Mouse (Mus musculus) heart, adult 2 months (tissue): ENCODE measurements around the gene Ap5b1. TPM values are rescaled to one million over a fixed set of nuclear protein-coding genes. Genes with fewer than 3 reads are reported as not detected.
A peak's percentile ranks its signal among the peaks of the same experiment; 100 is the strongest.

Source experiments
- DNase-seq, 2 experiments: peaks; one replicate each; pipeline ENCODE4 v3.0.0; 2021
- H3K27ac ChIP-seq: fragments of 200-600 bp; 2 replicates; pipeline ENCODE4 v1.8.1; 2022
- H3K27me3 ChIP-seq: fragments of 200-500 bp; 2 replicates; pipeline ENCODE4 v1.6.1; 2012; ENCODE audit warnings: mild to moderate bottlenecking, low read length, inconsistent platforms, mixed read lengths; ENCODE audit not compliant: control insufficient read depth, insufficient read depth
- H3K36me3 ChIP-seq: fragments of 200-500 bp; 2 replicates; pipeline ENCODE4 v1.6.1; 2012; ENCODE audit warnings: low read length, inconsistent platforms; ENCODE audit not compliant: control insufficient read depth, insufficient read depth
- H3K4me1 ChIP-seq: fragments of 200-500 bp; 2 replicates; pipeline ENCODE4 v1.6.1; 2011; ENCODE audit warnings: low read length; ENCODE audit not compliant: control insufficient read depth, insufficient read depth
- H3K4me3 ChIP-seq: fragments of 200-600 bp; 2 replicates; pipeline ENCODE4 v1.8.1; 2022
- H3K79me2 ChIP-seq: fragments of 200-500 bp; replicated peaks from 2 replicates; pipeline ENCODE4 v1.6.1; 2012; ENCODE audit warnings: mild to moderate bottlenecking, inconsistent platforms, low read length, moderate library complexity, mixed read lengths; ENCODE audit not compliant: control insufficient read depth, insufficient read depth
- H3K9ac ChIP-seq: fragments of 200-500 bp; 2 replicates; pipeline ENCODE4 v1.6.1; 2012; ENCODE audit warnings: low read depth, mild to moderate bottlenecking, control low read depth, inconsistent platforms, low read length, mixed read lengths
- CTCF ChIP-seq: fragments of 200-600 bp; IDR thresholded peaks from 2 replicates; pipeline ENCODE4 v1.8.1; 2022; ENCODE audit warnings: antibody characterized with exemption, mild to moderate bottlenecking, moderate library complexity
- EP300 ChIP-seq: fragments of 200-500 bp; IDR thresholded peaks from 2 replicates; pipeline ENCODE4 v1.6.1; 2011; ENCODE audit warnings: low read depth, low read length, control low read depth; ENCODE audit not compliant: insufficient read depth
- POLR2A ChIP-seq: fragments of 200-500 bp; IDR thresholded peaks from 2 replicates; pipeline ENCODE4 v1.6.1; 2011; ENCODE audit warnings: mild to moderate bottlenecking, low read depth, low read length, control low read depth; ENCODE audit not compliant: insufficient read depth
- WGBS: fragments of 180-500 bp; shearing (Covaris S2); methylation state at CpG from one replicate; pipeline ENCODE4 v1.1.7; 2018; 5-methylcytosine and 5-hydroxymethylcytosine counted together
- intact Hi-C: fragments of 180-260 bp; cut with DNase I; formaldehyde crosslinking; loops from one replicate; pipeline ENCODE4 v1.15.1; 2025
- polyA plus RNA-seq: library from polyadenylated mRNA; depleted of rRNA; stranded (reverse); fragments of >200 nt; gene quantifications from 2 replicates; pipeline ENCODE4 v1.2.3, GENCODE M21; 2012; rRNA removed
- total RNA-seq, 2 experiments: library from RNA; stranded (reverse); gene quantifications; 2 replicates each; pipeline ENCODE4 v1.2.3; 2021

Gene Ap5b1
- total and polyA plus RNA-seq, 3 experiments, result 3.0 to 3.3 (median 3.1) TPM

- peak within 1 kb of the TSS; percentile 87 for H3K4me3 ChIP-seq
- intact Hi-C loops, result loop anchor here (2.0 to 5.0 kb wide), 5 partner anchors 27 to 118 kb away; partner anchors contain the start of genes Ap5b1, Ehbp1l1, Fam89b and Map3k11
- 1% methylated on average over 54 of the region's 55 CpGs for WGBS
- H3K9ac ChIP-seq, result peak within 1 kb of the TSS; percentile 84
- H3K4me1 ChIP-seq, result peaks cover 5% of the 10 kb centered on the region
- H3K36me3 ChIP-seq, result no peaks in the 10 kb centered on the region
- peak; percentile 62; the same call in 1 of the 2 replicates for TF ChIP-seq EP300
- TF ChIP-seq CTCF, result peak; percentile 40
- TF ChIP-seq POLR2A, result peak; percentile 82
- H3K27me3 ChIP-seq, result no peaks in the 10 kb centered on the region
- peak within 1 kb of the TSS; percentile 98 for H3K27ac ChIP-seq
- H3K79me2 ChIP-seq, result no peaks in the 10 kb centered on the region
- DNase-seq, result peak; percentile 95
These were observed 42.0 kb downstream of the Ap5b1 start, which contains the start of gene Kat5 for GRCm38 (mm10) chr19:5609547-5610404. Gene Kat5, minus strand, starts transcription at chr19:5610237.

- intact Hi-C loops, result loop anchor here (2.0 to 5.0 kb wide), 3 partner anchors 51 to 115 kb away; partner anchors contain the start of genes Ehbp1l1, Fam89b, Map3k11 and Pcnx3
- no peak overlapping the region for H3K4me3 ChIP-seq
- 79% methylated on average over 1 of the region's 1 CpGs for WGBS
- H3K79me2 ChIP-seq, result no peaks in the 10 kb centered on the region
- H3K27ac ChIP-seq, result no peak overlapping the region
- DNase-seq, result no peak
- H3K36me3 ChIP-seq, result no peaks in the 10 kb centered on the region
- no peak overlapping the region for H3K9ac ChIP-seq
- peaks cover 5% of the 10 kb centered on the region for H3K4me1 ChIP-seq
- TF ChIP-seq POLR2A (no peak), CTCF (peak; percentile 25), EP300 (no peak)
- no peaks in the 10 kb centered on the region for H3K27me3 ChIP-seq
These were observed 44.1 kb downstream of the Ap5b1 start for GRCm38 (mm10) chr19:5611973-5612372.

- 53% methylated on average over 3 of the region's 3 CpGs for WGBS
These were observed 45.1 kb downstream of the Ap5b1 start for GRCm38 (mm10) chr19:5612762-5613411.

GRCm38 (mm10) chr19:5614953-5615352, 47.1 kb downstream of the Ap5b1 start:
- no peak for DNase-seq
- intact Hi-C loops, result loop anchor here (5.0 kb wide), 2 partner anchors 72 to 112 kb away; partner anchors contain the start of genes Ehbp1l1, Fam89b, Map3k11 and Pcnx3
- H3K27me3 ChIP-seq, result no peaks in the 10 kb centered on the region
- 31% methylated on average over 2 of the region's 2 CpGs for WGBS
- no peak overlapping the region for H3K9ac ChIP-seq
- H3K4me1 ChIP-seq, result peaks cover 2% of the 10 kb centered on the region
- no peak for TF ChIP-seq POLR2A
- TF ChIP-seq EP300, result no peak
- no peak for TF ChIP-seq CTCF
- no peak overlapping the region for H3K4me3 ChIP-seq
- H3K36me3 ChIP-seq, result no peaks in the 10 kb centered on the region
- no peak overlapping the region for H3K27ac ChIP-seq
- H3K79me2 ChIP-seq, result no peaks in the 10 kb centered on the region

More at GRCm38 (mm10) chr19:5612762-5613411, 45.1 kb downstream of the Ap5b1 start:
- TF ChIP-seq EP300, result no peak
- no peak for TF ChIP-seq CTCF
- TF ChIP-seq POLR2A, result no peak
- Histone ChIP-seq H3K9ac (no peak overlapping the region), H3K79me2 (no peaks in the 10 kb centered on the region), H3K27ac (no peak overlapping the region), H3K27me3 (no peaks in the 10 kb centered on the region), H3K36me3 (no peaks in the 10 kb centered on the region), H3K4me3 (no peak overlapping the region), H3K4me1 (peaks cover 5% of the 10 kb centered on the region)
- no peak for DNase-seq
- intact Hi-C loops, result loop anchor here (5.0 kb wide), 2 partner anchors 74 to 114 kb away; partner anchors contain the start of genes Ehbp1l1, Fam89b, Map3k11 and Pcnx3

- WGBS, result 50% methylated on average over 4 of the region's 4 CpGs
- Histone ChIP-seq H3K79me2 (no peaks in the 10 kb centered on the region), H3K27ac (no peak overlapping the region), H3K4me3 (no peak overlapping the region), H3K36me3 (no peaks in the 10 kb centered on the region), H3K9ac (no peak overlapping the region), H3K27me3 (no peaks in the 10 kb centered on the region), H3K4me1 (no peaks in the 10 kb centered on the region)
- intact Hi-C loops, result no loop called here
- TF ChIP-seq EP300, result no peak
- no peak for TF ChIP-seq POLR2A
- no peak for TF ChIP-seq CTCF
- DNase-seq, result no peak
These were observed 52.2 kb downstream of the Ap5b1 start for GRCm38 (mm10) chr19:5620007-5620406.

Other genes with a start within 250 kb of the Ap5b1 start
- not detected for gene Catsper1, start 232.3 kb upstream of the Ap5b1 start, total RNA-seq
- 0.16 TPM in 1 of 2 replicates, not detected in the other for gene Catsper1, start 232.3 kb upstream of the Ap5b1 start, polyA plus RNA-seq
- gene Cst6, start 218.5 kb upstream of the Ap5b1 start, total RNA-seq, result 10 to 100 TPM; 10.9 to 16.8 TPM
- gene Cst6, start 218.5 kb upstream of the Ap5b1 start, polyA plus RNA-seq, result 5.7 and 10.4 TPM in 2 replicates
- gene Eif1ad, start 201.3 kb upstream of the Ap5b1 start, total RNA-seq, result 10 to 100 TPM; 16.3 to 19.5 TPM
- 18.5 and 28.1 TPM in 2 replicates for gene Eif1ad, start 201.3 kb upstream of the Ap5b1 start, polyA plus RNA-seq
- 100 to 1,000 TPM; 113 to 133 TPM for gene Banf1, start 200.9 kb upstream of the Ap5b1 start, total RNA-seq
- gene Banf1, start 200.9 kb upstream of the Ap5b1 start, polyA plus RNA-seq, result 148 and 173 TPM in 2 replicates
- 10 to 100 TPM; 47.3 to 51.8 TPM for gene Sart1, start 179.3 kb upstream of the Ap5b1 start, total RNA-seq
- gene Sart1, start 179.3 kb upstream of the Ap5b1 start, polyA plus RNA-seq, result 10.6 and 22.1 TPM in 2 replicates
- gene Tsga10ip, start 165.5 kb upstream of the Ap5b1 start, total RNA-seq, result under 1 TPM; 0.39 to 0.52 TPM
- gene Tsga10ip, start 165.5 kb upstream of the Ap5b1 start, polyA plus RNA-seq, result 0.08 TPM in 1 of 2 replicates, not detected in the other
- 100 to 1,000 TPM; 278 to 344 TPM for gene Drap1, start 143.0 kb upstream of the Ap5b1 start, total RNA-seq
- gene Drap1, start 143.0 kb upstream of the Ap5b1 start, polyA plus RNA-seq, result 175 and 189 TPM in 2 replicates
- 10 to 100 TPM; 32.9 TPM for gene AI837181, start 142.9 kb upstream of the Ap5b1 start, total RNA-seq
- gene AI837181, start 142.9 kb upstream of the Ap5b1 start, polyA plus RNA-seq, result 55.4 and 59.5 TPM in 2 replicates
- gene Fosl1, start 120.5 kb upstream of the Ap5b1 start, total RNA-seq, result not detected
- 0.12 TPM in 1 of 2 replicates, not detected in the other for gene Fosl1, start 120.5 kb upstream of the Ap5b1 start, polyA plus RNA-seq
- gene Ccdc85b, start 110.1 kb upstream of the Ap5b1 start, total RNA-seq, result 1 to 10 TPM; 6.3 to 9.7 TPM
- 5.9 and 6.1 TPM in 2 replicates for gene Ccdc85b, start 110.1 kb upstream of the Ap5b1 start, polyA plus RNA-seq
- gene Fibp, start 107.4 kb upstream of the Ap5b1 start, total RNA-seq, result 10 to 100 TPM; 47.1 to 52.9 TPM
- gene Fibp, start 107.4 kb upstream of the Ap5b1 start, polyA plus RNA-seq, result 85.6 and 88.3 TPM in 2 replicates
- under 1 TPM; 0.32 to 0.42 TPM for gene Ctsw, start 99.5 kb upstream of the Ap5b1 start, total RNA-seq
- 0.67 and 2.0 TPM in 2 replicates for gene Ctsw, start 99.5 kb upstream of the Ap5b1 start, polyA plus RNA-seq
- 10 to 100 TPM in 1 of 2 experiments, 1 to 10 TPM in 1; 8.2 to 10.3 TPM for gene Efemp2, start 94.1 kb upstream of the Ap5b1 start, total RNA-seq
- gene Efemp2, start 94.1 kb upstream of the Ap5b1 start, polyA plus RNA-seq, result 33.6 and 36.3 TPM in 2 replicates
- 10 to 100 TPM; 18.6 to 21.6 TPM for gene Mus81, start 79.6 kb upstream of the Ap5b1 start, total RNA-seq
- 36.4 and 38.6 TPM in 2 replicates for gene Mus81, start 79.6 kb upstream of the Ap5b1 start, polyA plus RNA-seq
- 100 to 1,000 TPM; 169 to 194 TPM for gene Cfl1, start 77.6 kb upstream of the Ap5b1 start, total RNA-seq
- 160 and 206 TPM in 2 replicates for gene Cfl1, start 77.6 kb upstream of the Ap5b1 start, polyA plus RNA-seq
- gene 1700020D05Rik, start 64.2 kb upstream of the Ap5b1 start, total RNA-seq, result under 1 TPM; 0.82 to 0.89 TPM
- gene 1700020D05Rik, start 64.2 kb upstream of the Ap5b1 start, polyA plus RNA-seq, result 0.70 and 0.85 TPM in 2 replicates
- 1 to 10 TPM; 3.9 to 5.2 TPM for gene Snx32, start 57.5 kb upstream of the Ap5b1 start, total RNA-seq
- gene Snx32, start 57.5 kb upstream of the Ap5b1 start, polyA plus RNA-seq, result 11.4 and 13.0 TPM in 2 replicates
- not detected for gene Ovol1, start 7.4 kb upstream of the Ap5b1 start, total RNA-seq
- 0.04 TPM in 1 of 2 replicates, not detected in the other for gene Ovol1, start 7.4 kb upstream of the Ap5b1 start, polyA plus RNA-seq
- gene Rnaseh2c, start 33.8 kb downstream of the Ap5b1 start, total RNA-seq, result 10 to 100 TPM; 50.2 to 58.6 TPM
- gene Rnaseh2c, start 33.8 kb downstream of the Ap5b1 start, polyA plus RNA-seq, result 18.7 and 37.1 TPM in 2 replicates
- 10 to 100 TPM; 27.0 to 27.5 TPM for gene Kat5, start 42.2 kb downstream of the Ap5b1 start, total RNA-seq
- 36.1 and 56.9 TPM in 2 replicates for gene Kat5, start 42.2 kb downstream of the Ap5b1 start, polyA plus RNA-seq
- 10 to 100 TPM; 26.8 to 32.5 TPM for gene Rela, start 69.5 kb downstream of the Ap5b1 start, total RNA-seq
- 39.8 and 57.2 TPM in 2 replicates for gene Rela, start 69.5 kb downstream of the Ap5b1 start, polyA plus RNA-seq
- gene Sipa1, start 95.7 kb downstream of the Ap5b1 start, total RNA-seq, result 10 to 100 TPM; 19.9 to 23.5 TPM
- 37.7 and 39.9 TPM in 2 replicates for gene Sipa1, start 95.7 kb downstream of the Ap5b1 start, polyA plus RNA-seq
- gene Map3k11, start 120.7 kb downstream of the Ap5b1 start, total RNA-seq, result 10 to 100 TPM; 20.8 to 23.2 TPM
- gene Map3k11, start 120.7 kb downstream of the Ap5b1 start, polyA plus RNA-seq, result 31.5 and 31.9 TPM in 2 replicates
- 10 to 100 TPM; 17.5 to 18.6 TPM for gene Pcnx3, start 120.9 kb downstream of the Ap5b1 start, total RNA-seq
- 33.6 and 40.1 TPM in 2 replicates for gene Pcnx3, start 120.9 kb downstream of the Ap5b1 start, polyA plus RNA-seq
- not detected for gene Kcnk7, start 136.3 kb downstream of the Ap5b1 start, total RNA-seq
- gene Kcnk7, start 136.3 kb downstream of the Ap5b1 start, polyA plus RNA-seq, result not detected in 2 replicates
- gene Ehbp1l1, start 158.3 kb downstream of the Ap5b1 start, total RNA-seq, result 100 to 1,000 TPM; 128 to 137 TPM
- gene Ehbp1l1, start 158.3 kb downstream of the Ap5b1 start, polyA plus RNA-seq, result 100 and 121 TPM in 2 replicates
- gene Fam89b, start 161.6 kb downstream of the Ap5b1 start, total RNA-seq, result 10 to 100 TPM; 24.2 to 26.3 TPM
- gene Fam89b, start 161.6 kb downstream of the Ap5b1 start, polyA plus RNA-seq, result 75.7 and 80.7 TPM in 2 replicates
- gene Ltbp3, start 172.9 kb downstream of the Ap5b1 start, total RNA-seq, result 10 to 100 TPM; 30.7 to 34.2 TPM
- 61.3 and 61.5 TPM in 2 replicates for gene Ltbp3, start 172.9 kb downstream of the Ap5b1 start, polyA plus RNA-seq
- 10 to 100 TPM; 57.2 to 70.0 TPM for gene Scyl1, start 203.4 kb downstream of the Ap5b1 start, total RNA-seq
- gene Scyl1, start 203.4 kb downstream of the Ap5b1 start, polyA plus RNA-seq, result 95.6 and 113 TPM in 2 replicates